In the genomic region with DNA sequence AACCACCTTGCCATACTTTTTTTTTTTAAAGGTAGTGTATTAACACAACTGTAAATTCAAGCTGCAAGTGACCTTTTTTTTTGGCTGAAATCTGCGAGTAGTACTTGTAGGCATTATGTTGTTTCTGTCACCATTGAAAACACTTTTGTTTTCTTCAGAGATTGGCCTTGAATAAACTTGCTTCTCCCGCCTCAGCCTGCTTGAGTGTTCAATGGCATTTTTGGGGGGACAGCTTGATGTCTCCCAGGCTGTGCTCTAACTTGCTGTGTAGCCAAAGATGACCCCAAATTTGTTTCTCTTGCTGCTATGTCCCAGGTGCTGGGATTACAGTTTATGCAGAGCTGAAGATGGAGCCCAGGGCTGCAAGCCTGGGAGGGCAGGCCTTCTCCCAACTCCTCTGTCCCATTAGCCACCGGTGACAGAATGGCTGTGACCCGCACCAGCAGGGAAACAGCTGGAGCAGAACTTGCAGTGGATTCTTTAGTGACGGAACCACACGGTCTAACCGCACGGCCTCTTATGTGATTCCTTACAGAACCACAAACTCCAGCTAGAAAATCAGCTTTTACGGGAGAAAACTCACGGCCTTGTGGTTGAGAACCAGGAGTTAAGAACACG, we compare ENCODE assay signal across 1 mouse cellular context.
A peak's percentile ranks its signal among the peaks of the same experiment; 100 is the strongest.
TF ChIP-seq lines count a peak whose summit lies in the region.

No protein-coding gene starts in this region.

TF ChIP-seq in CH12.LX, 34 proteins besides CTCF, POLR2A, EP300 and RAD21 (continued from another document):
- TF ChIP-seq MAX (IDR thresholded peaks at IDR 0.05; ENCODE audit: low read length) (peak; percentile 53; the same call in 1 of the 2 replicates), ETS1 (conservative IDR thresholded peaks at IDR 0.05; ENCODE audit: low read depth, low read length) (no peak), ZNF384 (IDR thresholded peaks at IDR 0.05; ENCODE audit: low read depth, low read length) (0 out of 2 replicates have a peak, but pooled peaks have one; percentile 14), MEF2A (IDR thresholded peaks at IDR 0.05; ENCODE audit: borderline replicate concordance, low read depth, low read length) (no peak), KAT2A (IDR thresholded peaks at IDR 0.05; ENCODE audit: insufficient replicate concordance, low read length) (0 out of 2 replicates have a peak, but pooled peaks have one; percentile 35), JUND (conservative IDR thresholded peaks at IDR 0.05; ENCODE audit: low read depth, low read length) (no peak), JUN (IDR thresholded peaks at IDR 0.05; ENCODE audit: insufficient read depth, low read depth, low read length) (no peak), ZMIZ1 (IDR thresholded peaks at IDR 0.05; ENCODE audit: low read depth, low read length) (peak; percentile 47; the same call in 1 of the 2 replicates), POLR2AphosphoS2 (IDR thresholded peaks at IDR 0.05; ENCODE audit: low read depth, low read length) (peak; percentile 17; the same call in 1 of the 2 replicates)
